Mouse (Mus musculus): ENCODE results near the gene D2hgdh. TPM values are rescaled to one million over a fixed set of nuclear protein-coding genes. Genes with fewer than 3 reads are reported as not detected.
"Not testable (repeated sequence)": the region's sequence is repeated elsewhere in the genome, so short reads cannot be mapped to it uniquely, and the experiment has no call there.

Gene D2hgdh
- polyA plus RNA-seq, 1 experiment from 2014 or later = 18.4 TPM

DNA sequence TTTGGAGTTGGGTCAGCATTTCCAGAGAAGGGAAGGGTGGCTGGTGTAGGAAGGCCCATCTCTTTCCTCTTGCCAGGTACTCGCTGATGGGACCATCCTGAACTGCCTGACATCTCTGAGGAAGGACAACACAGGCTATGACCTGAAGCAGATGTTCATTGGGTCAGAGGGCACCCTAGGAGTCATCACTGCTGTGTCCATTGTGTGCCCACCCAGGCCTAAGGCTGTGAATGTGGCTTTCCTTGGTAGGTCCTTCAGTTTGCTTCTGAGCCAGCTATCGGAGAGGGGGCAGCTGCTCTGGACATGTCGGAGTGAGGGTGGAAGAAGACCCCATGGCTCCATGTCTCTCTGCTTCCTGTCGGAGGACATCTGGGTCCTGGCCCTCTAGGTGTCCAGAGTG lies 10.5 kb downstream of the D2hgdh start:
- Histone ChIP-seq H3K4me1 (no peaks in the 10 kb centered on the region), H3K9me3 (no peaks in the 10 kb centered on the region), H3K27me3 (no peaks in the 10 kb centered on the region), H3K36me3 (peaks cover 27% of the 10 kb centered on the region), H3K4me2 (replicated peaks) (no peak overlapping the region), H3K4me3 (no peak overlapping the region), H3K27ac (no peak overlapping the region), H3K9ac (no peak overlapping the region)
- ATAC-seq (ENCODE audit: low FRiP score, low read depth) = peak; percentile 28; the same call in 1 of the 2 replicates
- WGBS = 89% methylated on average over 4 of the region's 4 CpGs

DNA sequence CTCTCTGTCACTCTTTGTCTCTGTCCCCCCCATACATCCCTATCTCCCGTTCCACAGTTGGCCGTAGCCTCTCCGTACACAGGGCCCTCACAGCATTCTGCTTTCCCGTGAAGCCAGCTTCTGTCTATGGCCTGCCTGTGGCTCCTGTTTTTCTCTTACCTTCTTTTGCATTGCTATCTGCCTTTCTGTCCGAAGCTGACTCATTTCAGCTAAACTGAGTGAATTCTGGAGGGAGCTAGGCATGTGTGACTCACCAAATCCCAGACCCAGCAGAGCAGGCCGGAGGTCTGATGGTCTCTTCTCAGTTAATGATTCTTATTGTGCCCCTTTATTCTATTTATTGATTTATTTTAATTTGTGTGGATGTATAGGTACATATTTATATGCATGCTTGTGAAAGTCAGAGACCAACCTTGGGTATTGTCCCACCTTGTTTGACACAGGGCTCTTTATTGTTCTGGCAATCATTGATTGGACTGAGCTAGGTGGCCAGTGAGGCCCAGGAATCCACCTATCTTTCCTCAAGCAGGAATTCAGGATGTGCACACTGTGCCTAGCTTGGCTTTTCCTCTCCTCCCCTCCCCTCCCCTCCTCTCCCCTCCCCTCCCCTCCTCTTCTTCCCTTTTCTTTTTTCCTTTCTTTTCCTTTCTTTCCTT lies 11.3 kb downstream of the D2hgdh start:
- Histone ChIP-seq H3K36me3 (peaks cover 27% of the 10 kb centered on the region), H3K4me3 (no peak overlapping the region)
- WGBS = 88% methylated on average over 6 of the region's 6 CpGs

DNA sequence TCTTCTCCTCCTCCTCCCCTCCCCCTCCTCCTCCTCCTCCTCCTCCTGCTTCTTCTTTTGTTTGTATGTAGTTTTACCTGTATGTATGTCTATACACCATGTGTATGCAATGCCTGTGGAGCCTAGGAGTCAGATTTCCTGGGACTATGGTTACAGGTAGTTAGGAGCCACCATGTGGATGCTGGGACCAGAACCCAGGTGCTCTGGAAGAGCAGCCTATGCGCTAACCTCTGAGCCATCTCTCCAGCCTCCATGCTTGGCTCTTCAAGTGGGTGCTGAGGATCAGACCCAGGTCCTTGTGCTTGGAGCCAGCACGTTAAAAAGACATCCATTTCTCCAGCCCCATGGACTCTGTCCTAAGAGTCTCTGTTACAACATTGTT lies 11.8 kb downstream of the D2hgdh start:
- WGBS = 92% methylated on average over 2 of the region's 2 CpGs
- H3K4me2 ChIP-seq (replicated peaks) = no peak overlapping the region
- ATAC-seq (ENCODE audit: low FRiP score, low read depth) = no peak
- H3K9me3 ChIP-seq = no peaks in the 10 kb centered on the region
- H3K27ac ChIP-seq = no peak overlapping the region
- H3K4me3 ChIP-seq = no peak overlapping the region
- no peaks in the 10 kb centered on the region for H3K4me1 ChIP-seq
- H3K36me3 ChIP-seq = peaks cover 27% of the 10 kb centered on the region
- H3K9ac ChIP-seq = no peak overlapping the region
- H3K27me3 ChIP-seq = no peaks in the 10 kb centered on the region

More for the DNA sequence above, 11.3 kb downstream of the D2hgdh start:
- H3K4me2 ChIP-seq (replicated peaks) = no peak overlapping the region
- no peak overlapping the region for H3K9ac ChIP-seq
- H3K9me3 ChIP-seq = no peaks in the 10 kb centered on the region
- H3K27me3 ChIP-seq = no peaks in the 10 kb centered on the region
- no peak for ATAC-seq (ENCODE audit: low FRiP score, low read depth)
- no peaks in the 10 kb centered on the region for H3K4me1 ChIP-seq
- no peak overlapping the region for H3K27ac ChIP-seq

GRCm38 (mm10) chr1:93837335-93837734 lies 12.6 kb downstream of the D2hgdh start:
- no peak overlapping the region for H3K4me2 ChIP-seq (replicated peaks)
- WGBS = 93% methylated on average over 8 of the region's 8 CpGs
- H3K27ac ChIP-seq = no peak overlapping the region
- no peak overlapping the region for H3K4me3 ChIP-seq
- peaks cover 27% of the 10 kb centered on the region for H3K36me3 ChIP-seq
- H3K4me1 ChIP-seq = no peaks in the 10 kb centered on the region
- H3K9me3 ChIP-seq = no peaks in the 10 kb centered on the region
- no peak for ATAC-seq (ENCODE audit: low FRiP score, low read depth)
- H3K9ac ChIP-seq = no peak overlapping the region
- H3K27me3 ChIP-seq = no peaks in the 10 kb centered on the region

GRCm38 (mm10) chr1:93838569-93838968 lies 13.9 kb downstream of the D2hgdh start:
- H3K27ac ChIP-seq; ATAC-seq (ENCODE audit: low FRiP score, low read depth); H3K27me3 ChIP-seq; H3K4me2 ChIP-seq (replicated peaks); H3K4me3 ChIP-seq; H3K4me1 ChIP-seq; H3K9me3 ChIP-seq; H3K9ac ChIP-seq: not testable (repeated sequence)
- 91% methylated on average over 8 of the region's 8 CpGs for WGBS
- H3K36me3 ChIP-seq = peaks cover 27% of the 10 kb centered on the region

DNA sequence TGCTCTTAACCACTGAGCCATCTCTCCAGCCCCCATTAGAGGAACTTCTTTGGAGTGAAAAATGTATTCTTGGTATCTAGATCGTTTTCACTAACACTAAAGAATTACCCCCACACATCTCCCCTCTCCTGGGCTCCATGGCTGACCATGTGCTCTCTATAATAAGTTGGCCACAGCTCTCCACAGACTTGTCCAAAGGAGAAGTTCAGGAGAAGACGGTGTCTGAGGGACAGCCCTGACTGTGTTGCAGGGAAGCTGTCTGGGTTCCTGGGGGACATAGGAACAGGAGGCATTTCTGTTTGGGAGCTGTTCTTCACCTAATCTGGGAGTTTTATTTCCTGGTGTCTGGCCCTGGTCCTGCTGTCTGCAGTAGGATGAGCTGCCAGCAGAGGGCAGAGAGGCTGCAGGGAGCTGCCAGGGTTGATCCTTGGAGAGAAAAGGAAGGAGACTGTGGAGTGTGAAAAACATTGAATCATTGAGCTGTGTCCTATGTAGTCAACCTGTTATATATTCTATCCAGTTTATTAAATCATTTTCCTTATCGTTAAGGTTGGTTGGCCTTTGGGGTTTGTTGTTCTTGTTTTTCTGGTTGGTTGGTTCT lies 21.2 kb downstream of the D2hgdh start:
- H3K36me3 ChIP-seq; H3K27ac ChIP-seq; ATAC-seq (ENCODE audit: low FRiP score, low read depth); H3K9me3 ChIP-seq; H3K9ac ChIP-seq; H3K27me3 ChIP-seq; H3K4me2 ChIP-seq (replicated peaks); H3K4me3 ChIP-seq; H3K4me1 ChIP-seq: not testable (repeated sequence)
- 74% methylated on average over 3 of the region's 3 CpGs for WGBS

DNA sequence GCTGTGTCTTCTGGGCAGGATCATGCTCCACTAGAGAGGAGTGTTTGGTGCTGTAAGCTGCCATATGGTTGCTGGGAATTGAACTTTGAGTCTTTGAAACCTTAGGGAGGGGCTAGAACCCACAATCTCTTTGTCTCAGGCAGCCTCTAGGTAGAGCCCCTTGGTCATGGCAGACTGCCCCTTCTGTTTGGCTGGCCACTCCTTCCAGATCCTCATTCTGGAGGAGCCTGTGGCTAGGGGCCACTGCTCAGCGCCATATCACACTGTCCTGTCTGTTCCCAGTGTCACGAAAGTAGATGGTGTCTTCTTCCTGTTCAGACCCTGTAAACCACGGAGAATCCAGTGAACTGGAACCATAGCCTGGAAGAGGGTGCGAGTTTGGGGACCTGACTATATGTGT lies 31.1 kb downstream of the D2hgdh start:
- H3K27ac ChIP-seq; H3K4me2 ChIP-seq (replicated peaks); H3K4me1 ChIP-seq; H3K9me3 ChIP-seq; H3K4me3 ChIP-seq; ATAC-seq (ENCODE audit: low FRiP score, low read depth); H3K9ac ChIP-seq; H3K36me3 ChIP-seq; H3K27me3 ChIP-seq: not testable (repeated sequence)
- 75% methylated on average over 4 of the region's 4 CpGs for WGBS

DNA sequence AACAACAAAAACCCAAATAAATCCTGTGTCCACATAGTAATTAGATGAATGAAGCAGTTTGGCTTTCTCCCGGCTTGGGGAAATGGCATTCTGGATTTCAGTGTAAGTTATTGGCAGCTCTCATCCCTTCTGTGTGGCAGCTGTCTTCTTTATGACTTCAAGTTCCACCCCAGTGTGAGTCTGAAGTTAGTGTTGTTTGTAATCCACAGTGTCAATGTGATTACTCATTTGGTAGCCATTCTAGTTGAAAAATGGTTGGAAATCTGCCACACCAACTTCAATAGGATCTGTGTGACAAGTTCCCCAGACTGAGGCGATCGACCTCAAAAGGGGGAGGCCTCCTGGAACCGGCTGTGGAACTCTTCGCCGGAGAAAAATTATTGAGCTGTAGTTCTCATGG lies 32.7 kb downstream of the D2hgdh start:
- ATAC-seq (ENCODE audit: low FRiP score, low read depth) = no peak
- Histone ChIP-seq H3K27ac (no peak overlapping the region), H3K9ac (no peak overlapping the region), H3K4me2 (replicated peaks) (no peak overlapping the region), H3K27me3 (no peaks in the 10 kb centered on the region), H3K36me3 (no peaks in the 10 kb centered on the region), H3K9me3 (no peaks in the 10 kb centered on the region), H3K4me1 (no peaks in the 10 kb centered on the region), H3K4me3 (no peak overlapping the region)
- 81% methylated on average over 6 of the region's 6 CpGs for WGBS

DNA sequence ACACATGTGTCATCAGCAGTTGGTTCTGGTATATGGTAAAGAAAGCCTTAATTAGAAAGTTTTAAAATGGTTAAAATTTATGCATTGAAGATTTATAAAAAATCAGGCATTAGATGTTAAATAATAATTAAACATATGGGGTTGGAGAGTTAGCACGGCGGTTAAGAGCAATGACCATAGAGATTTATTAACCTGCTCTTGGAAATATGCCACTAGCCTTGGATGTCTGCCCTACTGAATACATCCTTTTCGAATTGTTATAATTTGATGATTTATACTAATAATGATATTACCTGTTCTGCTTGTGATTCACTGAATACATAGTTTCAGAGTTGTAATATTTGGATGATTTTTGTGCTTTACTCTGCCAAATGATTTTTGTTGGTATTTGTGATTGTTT lies 33.3 kb downstream of the D2hgdh start:
- no peak overlapping the region for H3K4me3 ChIP-seq
- no peaks in the 10 kb centered on the region for H3K9me3 ChIP-seq
- 93% methylated on average over 3 of the region's 3 CpGs for WGBS
- no peak overlapping the region for H3K4me2 ChIP-seq (replicated peaks)
- ATAC-seq (ENCODE audit: low FRiP score, low read depth) = no peak
- H3K9ac ChIP-seq = no peak overlapping the region
- H3K27ac ChIP-seq = no peak overlapping the region
- no peaks in the 10 kb centered on the region for H3K36me3 ChIP-seq
- H3K4me1 ChIP-seq = no peaks in the 10 kb centered on the region
- H3K27me3 ChIP-seq = no peaks in the 10 kb centered on the region

GRCm38 (mm10) chr1:93859619-93860018 lies 34.9 kb downstream of the D2hgdh start:
- H3K36me3 ChIP-seq = no peaks in the 10 kb centered on the region
- H3K4me3 ChIP-seq = no peak overlapping the region
- H3K4me2 ChIP-seq (replicated peaks) = no peak overlapping the region
- no peak for ATAC-seq (ENCODE audit: low FRiP score, low read depth)
- no peak overlapping the region for H3K9ac ChIP-seq
- H3K9me3 ChIP-seq = no peaks in the 10 kb centered on the region
- H3K4me1 ChIP-seq = no peaks in the 10 kb centered on the region
- no peaks in the 10 kb centered on the region for H3K27me3 ChIP-seq
- no peak overlapping the region for H3K27ac ChIP-seq

DNA sequence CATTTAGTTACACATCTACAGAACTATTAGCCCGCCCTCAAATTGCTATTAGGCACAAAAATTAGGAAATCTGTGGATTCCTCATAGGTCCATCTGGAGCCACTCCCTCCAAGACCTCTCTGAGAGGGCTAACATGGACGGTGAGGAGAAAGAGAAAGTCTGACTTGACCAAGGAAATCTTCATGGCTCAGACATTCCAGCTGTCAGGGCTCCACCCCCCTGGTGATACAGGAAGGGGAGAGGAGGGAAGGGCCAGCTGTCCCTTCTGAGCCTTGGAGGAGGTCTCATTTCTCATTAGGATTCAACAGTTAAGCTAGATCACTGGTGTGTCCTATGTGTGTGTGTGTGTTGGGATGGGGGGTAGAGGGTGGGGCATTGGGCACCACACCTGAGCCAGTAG lies 36.3 kb downstream of the D2hgdh start, which contains the start of gene Gal3st2:
Gene Gal3st2 (plus strand): TSS at position 259 of the 400 bp plus-strand sequence.
- H3K36me3 ChIP-seq; H3K4me1 ChIP-seq; H3K27ac ChIP-seq; H3K27me3 ChIP-seq; H3K4me3 ChIP-seq; H3K4me2 ChIP-seq (replicated peaks); ATAC-seq (ENCODE audit: low FRiP score, low read depth); H3K9ac ChIP-seq; H3K9me3 ChIP-seq: not testable (repeated sequence)
- WGBS = 62% methylated on average over 2 of the region's 2 CpGs

- not testable (repeated sequence) for H3K27me3 ChIP-seq; H3K9me3 ChIP-seq; H3K27ac ChIP-seq; ATAC-seq (ENCODE audit: low FRiP score, low read depth); H3K4me3 ChIP-seq; H3K4me2 ChIP-seq (replicated peaks); H3K36me3 ChIP-seq; H3K9ac ChIP-seq; H3K4me1 ChIP-seq
- 56% methylated on average over 1 of the region's 1 CpGs for WGBS
These were observed 46.9 kb downstream of the D2hgdh start for GRCm38 (mm10) chr1:93871594-93872105.

DNA sequence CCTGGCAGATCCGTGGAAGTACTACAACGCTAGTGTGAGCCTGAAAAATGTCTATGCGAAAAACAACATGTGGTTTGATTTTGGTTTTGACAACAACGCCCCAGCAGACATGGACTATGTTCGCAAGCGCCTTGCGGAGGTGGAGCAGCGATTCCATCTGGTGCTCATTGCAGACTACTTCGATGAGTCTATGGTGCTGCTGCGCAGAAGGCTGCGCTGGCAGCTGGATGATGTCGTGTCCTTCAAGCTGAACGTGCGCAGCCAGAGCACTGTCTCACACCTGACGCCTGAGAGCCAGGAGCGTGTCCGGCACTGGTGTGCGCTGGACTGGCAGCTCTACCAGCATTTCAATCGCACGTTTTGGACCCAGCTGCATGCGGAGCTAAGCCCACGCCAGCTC lies 49.7 kb downstream of the D2hgdh start:
- not testable (repeated sequence) for H3K9ac ChIP-seq; H3K27me3 ChIP-seq; H3K4me2 ChIP-seq (replicated peaks); H3K27ac ChIP-seq; H3K9me3 ChIP-seq; H3K36me3 ChIP-seq; H3K4me1 ChIP-seq; H3K4me3 ChIP-seq
- ATAC-seq (ENCODE audit: low FRiP score, low read depth) = peak; percentile 54; the same call in 1 of the 2 replicates
- 85% methylated on average over 12 of the region's 22 CpGs for WGBS
